Mouse (Mus musculus) lung, postnatal 36 days (tissue): ENCODE data around the gene Col1a1.
A peak's percentile ranks its signal among the peaks of the same experiment; 100 is the strongest.

Experiments used
- DNase-seq: peaks from one replicate; pipeline ENCODE4 v3.0.0; 2022; ENCODE audit warnings: mixed read lengths

Gene Col1a1

DNA sequence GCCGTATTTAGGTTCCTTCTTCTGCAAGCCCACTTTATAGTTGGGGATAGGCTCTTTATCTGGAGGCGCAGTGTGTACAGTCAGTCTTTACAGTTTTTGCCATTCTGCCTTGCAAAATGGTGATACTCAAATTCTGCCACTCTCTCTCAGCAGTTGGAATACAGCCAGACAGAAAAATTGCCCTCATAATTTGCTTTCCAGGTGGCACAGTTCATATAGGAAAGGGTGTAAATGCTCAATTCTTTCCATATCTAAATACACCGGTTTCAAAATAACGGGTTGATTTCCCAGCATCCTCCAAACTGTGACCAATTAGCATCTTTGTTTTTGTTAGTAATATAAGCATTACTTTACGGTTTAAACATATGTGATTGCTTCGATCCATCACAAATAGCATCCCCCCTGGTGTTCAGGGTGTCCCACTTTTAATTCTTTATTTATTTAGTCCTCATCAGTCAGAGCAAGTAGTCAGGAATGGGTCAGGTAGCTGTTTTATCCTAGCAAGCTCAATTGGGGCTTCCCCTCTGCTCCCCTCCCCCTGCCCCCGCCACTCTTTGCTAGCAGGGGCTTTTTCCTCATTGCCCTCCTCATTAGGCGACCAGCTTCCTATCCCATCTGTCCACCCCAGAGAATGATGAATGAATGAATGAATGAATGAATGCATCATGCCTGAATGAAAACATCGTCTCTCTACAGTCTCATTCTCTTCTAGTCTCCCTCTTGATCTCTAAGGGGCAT, 42.3 kb downstream of the Col1a1 start:
- no peak for DNase-seq

DNA sequence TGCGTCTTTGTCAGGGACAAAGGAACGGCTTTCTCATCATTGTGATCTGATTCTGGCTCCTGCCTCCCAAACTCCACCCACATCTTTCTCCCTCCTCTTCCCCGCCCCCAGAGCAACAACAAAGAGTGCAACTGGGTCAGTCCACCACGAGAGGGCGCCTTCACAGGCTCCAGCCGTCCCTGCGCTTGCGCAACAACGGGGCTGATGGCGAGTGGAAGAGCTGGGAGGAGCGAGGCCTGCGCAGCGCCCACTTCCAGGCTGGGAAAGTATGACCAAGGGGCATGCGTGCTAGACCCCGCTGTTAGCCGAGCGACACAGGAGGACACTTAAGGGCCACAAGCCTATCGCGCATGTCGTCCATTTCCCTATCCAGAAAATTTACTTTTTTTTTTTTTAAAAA, 42.9 kb downstream of the Col1a1 start:
- peak; percentile 97 for DNase-seq

DNA sequence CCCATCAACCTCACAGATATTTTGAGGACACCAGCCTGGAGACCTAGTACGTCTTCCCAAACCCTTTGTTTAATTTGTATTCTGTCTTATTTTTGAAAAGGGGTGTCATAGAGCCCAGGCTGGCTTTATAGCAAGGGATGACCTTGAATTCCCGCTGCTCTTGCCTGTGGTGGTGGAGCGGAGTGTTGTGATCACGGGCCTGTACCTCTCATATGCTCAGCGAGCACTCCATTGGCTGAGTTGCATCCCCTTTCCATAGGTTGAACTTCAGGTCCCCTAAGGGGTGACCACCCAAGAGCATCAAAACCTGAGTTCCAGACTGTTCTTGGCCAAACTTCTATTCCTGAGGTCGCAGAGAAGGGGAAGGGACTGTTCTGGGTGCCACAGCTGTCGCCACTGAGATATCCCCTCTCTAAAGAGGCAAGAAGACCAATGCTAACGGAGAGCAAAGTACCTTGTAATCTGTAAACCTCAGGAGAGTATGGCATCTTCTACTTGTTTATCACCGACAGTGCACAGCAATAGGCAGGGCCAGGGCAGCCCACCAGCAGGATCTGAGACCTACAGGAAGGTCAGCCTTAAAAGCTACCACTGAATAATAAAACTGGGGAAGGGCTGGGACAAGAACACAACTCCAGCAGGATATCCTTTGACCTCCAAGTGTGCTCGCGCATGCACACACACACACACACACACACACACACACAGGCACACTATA, 43.6 kb downstream of the Col1a1 start:
- DNase-seq, result no peak

- DNase-seq, result peak; percentile 85
These were observed 49.1 kb downstream of the Col1a1 start for GRCm38 (mm10) chr11:94985140-94985539.

GRCm38 (mm10) chr11:94985822-94986221, 49.8 kb downstream of the Col1a1 start:
- DNase-seq, result no peak

DNA sequence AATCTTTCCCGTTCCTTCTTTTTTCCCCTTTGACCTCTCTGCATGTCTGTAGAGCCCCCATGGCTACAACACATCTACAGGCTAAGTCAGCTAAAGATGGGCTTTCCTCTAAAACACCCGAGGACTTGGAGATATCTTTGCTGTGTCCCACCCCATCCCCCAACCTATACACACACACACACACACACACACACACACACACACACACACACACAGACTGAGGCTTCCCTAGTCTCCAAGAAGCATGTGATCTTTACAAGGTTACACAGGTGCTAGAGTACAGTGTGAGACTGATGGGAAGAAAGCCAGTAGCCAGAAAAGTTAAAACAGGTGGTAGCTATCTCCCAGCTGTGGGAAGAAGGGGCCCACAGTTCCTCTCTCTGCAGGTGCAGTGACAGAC, 50.4 kb downstream of the Col1a1 start:
- DNase-seq, result no peak

DNA sequence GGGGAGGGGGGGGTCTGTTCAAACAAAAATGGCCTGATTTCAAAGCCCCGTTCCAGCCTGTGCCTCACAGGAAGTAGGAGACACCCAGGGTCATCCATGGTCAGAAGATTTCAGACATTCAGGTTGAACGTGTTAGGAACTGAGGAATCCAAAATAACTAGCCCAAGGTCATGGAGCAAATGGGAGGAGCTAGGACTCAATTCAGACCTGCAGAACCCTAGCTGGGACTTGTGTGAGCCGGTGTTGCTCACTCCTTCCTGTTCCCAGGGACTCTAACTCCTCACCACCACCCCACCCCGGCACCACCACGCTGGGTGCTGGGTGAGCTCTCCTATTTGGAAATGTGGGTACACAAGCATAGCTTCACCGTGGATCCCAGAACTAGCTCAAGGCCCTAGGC, 51.3 kb downstream of the Col1a1 start:
- no peak for DNase-seq

- no peak for DNase-seq
These were observed 51.8 kb downstream of the Col1a1 start for GRCm38 (mm10) chr11:94987851-94988250.

GRCm38 (mm10) chr11:94988780-94989561, 52.9 kb downstream of the Col1a1 start:
- no peak for DNase-seq

DNA sequence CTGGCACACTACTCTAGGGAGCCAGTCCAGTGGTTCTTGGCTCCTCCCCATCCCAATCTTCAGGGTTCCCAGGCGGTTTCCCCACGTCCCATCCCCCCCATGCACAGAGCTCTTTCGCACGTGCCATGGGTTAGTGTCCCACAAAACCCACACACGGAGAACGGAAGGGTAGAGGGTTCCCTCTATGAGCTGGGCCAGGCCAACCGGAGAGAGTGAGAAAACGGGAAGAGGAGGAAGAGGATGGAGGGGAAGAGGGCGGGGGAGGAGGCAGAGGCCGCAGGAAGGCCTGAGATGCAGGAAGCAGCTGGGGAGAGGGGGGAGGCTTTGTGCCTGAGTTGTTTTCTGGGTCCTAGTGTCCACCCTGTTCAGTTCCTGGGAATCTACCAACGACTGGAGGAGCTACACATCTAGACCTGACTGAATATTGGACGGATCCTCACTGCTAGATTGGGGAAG, 53.6 kb downstream of the Col1a1 start:
- DNase-seq, result peak; percentile 95

GRCm38 (mm10) chr11:94990102-94990748, 54.2 kb downstream of the Col1a1 start:
- no peak for DNase-seq

DNA sequence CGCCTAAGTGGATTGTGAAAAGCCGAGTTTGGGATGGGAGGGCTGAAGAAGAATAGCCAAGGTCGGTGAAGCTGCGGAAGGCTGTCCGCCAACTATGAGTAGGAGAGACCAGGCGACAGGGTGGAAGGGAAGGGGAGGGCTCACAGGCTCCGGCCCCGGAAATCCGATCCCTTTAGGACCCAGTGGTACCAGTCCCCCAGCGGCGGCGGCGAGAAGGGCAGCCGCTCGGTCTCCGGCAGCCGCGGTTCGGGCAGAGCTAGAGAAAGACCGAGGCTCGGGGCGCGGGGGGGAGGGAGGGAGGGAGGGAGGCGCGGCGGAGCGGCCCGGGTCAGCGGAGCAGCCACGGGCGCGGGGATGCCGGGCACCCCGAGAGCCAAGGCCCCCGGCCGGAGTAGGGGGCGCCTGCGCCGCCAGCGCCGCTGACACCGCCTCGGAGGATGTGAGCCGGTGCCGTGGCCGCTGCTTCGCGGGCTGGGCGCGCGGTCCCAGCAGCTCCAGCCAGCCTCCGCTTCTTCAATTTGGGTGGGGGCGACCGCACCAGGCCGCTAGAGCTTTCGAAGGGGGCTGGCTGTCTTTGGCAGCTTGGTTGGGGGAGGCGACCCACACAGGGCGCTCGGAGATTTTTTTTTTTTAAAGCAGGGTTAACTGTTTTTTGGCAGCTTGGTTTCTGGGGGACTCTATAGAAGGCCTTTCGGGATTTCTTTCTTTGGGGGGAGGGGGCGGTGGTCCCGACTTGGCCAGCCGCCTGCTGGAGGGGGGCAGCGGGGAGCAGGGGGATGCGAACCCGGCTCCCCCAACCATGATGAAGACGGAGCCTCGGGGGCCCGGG, 54.9 kb downstream of the Col1a1 start, which contains the start of gene Ppp1r9b:
TSS of gene Ppp1r9b (plus strand) at position 287 of the 829 bp plus-strand sequence.
- DNase-seq, result peak; percentile 96

GRCm38 (mm10) chr11:94991641-94992479, 55.8 kb downstream of the Col1a1 start:
- peak; percentile 59 for DNase-seq

GRCm38 (mm10) chr11:94992480-94992753, 56.4 kb downstream of the Col1a1 start:
- no peak for DNase-seq

- DNase-seq, result peak; percentile 81
These were observed 57.0 kb downstream of the Col1a1 start for GRCm38 (mm10) chr11:94992754-94993606.

GRCm38 (mm10) chr11:94994208-94994814, 58.3 kb downstream of the Col1a1 start:
- DNase-seq, result no peak

DNA sequence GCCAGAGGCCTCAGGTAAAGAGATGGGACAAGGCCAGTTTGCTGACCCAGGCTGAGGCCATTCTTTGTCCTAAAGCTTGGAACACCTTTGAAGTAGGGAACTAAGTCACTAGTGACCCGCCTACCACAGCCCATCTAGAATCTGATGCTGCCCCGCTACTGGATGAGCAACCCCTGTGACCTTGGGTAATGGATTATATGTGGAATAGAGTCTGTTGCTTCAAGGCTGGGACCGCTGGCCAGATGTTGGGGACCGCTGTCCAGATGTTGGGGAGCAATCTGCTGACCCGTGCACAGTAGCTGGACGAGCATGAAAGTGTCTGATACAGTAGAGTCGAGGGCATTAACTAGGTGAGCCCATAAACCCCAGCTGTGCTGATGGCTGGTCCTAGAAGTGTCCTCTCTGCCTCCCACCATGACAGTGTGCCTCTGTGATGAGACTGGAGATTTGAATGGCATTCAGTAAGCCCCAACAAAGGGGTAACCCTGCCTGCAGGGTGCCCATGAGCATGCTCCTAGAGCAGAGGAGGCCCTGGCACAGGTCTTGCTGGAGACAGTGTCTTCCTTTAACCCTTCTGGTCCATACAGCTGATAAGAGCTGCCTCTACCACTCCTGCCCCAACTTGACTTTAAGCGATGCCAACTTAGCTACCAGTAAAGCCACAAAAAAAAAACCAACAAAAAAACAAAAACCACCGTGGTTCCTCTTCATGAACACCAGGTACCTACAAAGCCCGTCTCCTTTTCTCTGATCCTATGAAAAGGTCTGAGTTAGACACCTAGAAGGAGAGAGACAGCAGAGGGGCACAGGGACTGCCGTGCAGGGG, 59.1 kb downstream of the Col1a1 start:
- DNase-seq, result no peak

DNA sequence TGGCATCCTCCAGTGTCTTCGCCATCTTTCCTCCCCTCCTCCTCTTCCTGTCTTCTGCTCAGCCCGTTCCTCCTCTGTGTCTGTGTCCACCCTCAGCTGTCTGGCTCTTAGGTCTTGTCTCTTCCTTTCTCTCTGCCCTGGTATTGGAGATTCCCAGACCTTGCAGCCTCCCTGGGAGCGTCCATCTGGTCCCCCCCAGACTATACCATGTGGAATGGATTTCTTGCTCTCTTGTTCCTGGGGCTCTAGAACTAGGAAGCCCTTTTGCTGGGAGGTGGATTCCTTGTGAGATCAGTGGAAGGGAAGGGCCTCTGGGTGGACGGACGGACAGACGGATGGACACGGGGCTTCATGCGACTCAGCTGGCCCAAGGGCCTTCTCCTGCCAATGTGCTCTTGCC, 60.1 kb downstream of the Col1a1 start:
- DNase-seq, result no peak

DNA sequence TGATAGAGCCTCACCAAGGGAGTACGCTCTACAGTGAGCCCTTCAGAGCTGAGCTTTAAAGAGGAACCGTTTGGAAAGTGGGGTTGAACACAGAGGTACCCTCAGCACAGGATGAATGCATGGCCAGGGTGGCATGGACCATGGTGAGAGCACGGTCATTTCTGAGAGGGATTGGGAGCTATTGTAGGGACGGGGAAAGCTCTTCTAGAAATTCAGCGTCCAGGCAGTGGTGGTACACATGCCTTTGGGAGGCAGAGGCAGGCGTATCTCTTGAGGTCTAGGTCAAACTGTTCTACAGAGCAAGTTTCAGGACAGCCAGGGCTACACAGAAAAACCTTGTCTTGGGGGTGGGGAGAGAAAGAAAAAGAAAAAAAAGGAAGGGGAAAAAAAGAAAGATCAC, 61.0 kb downstream of the Col1a1 start:
- no peak for DNase-seq
